In genomic region chr4:130706215-130707000, GRCm38 (mm10) we compare ENCODE assay signal across 19 mouse cellular contexts. TPM values are rescaled to one million over a fixed set of nuclear protein-coding genes. Genes with fewer than 3 reads are reported as not detected.
DNase-seq lines count a peak whose midpoint lies in the region; ATAC-seq and TF ChIP-seq lines count a peak whose summit lies in the region.
"Had no signal": no experiment of that assay in that cellular context is flagged by ENCODE, and none has a peak within 500 bp of the region (broad histone marks: within the 10 kb centered on the region; RNA-seq: fewer than 3 reads in every experiment).

No protein-coding gene starts in this region.

- peak; percentile 73; the same call in 1 of the 2 replicates for ATAC-seq in stomach, embryonic 16.5 days (ENCODE audit: insufficient read depth, low FRiP score)
- ATAC-seq: CD4-positive, CD25-positive, alpha-beta regulatory T cell, adult 4 months; hindbrain, embryonic 16.5 days had no signal

- H3K9me3 ChIP-seq in ES-E14 (ENCODE audit: control insufficient read depth, insufficient read depth, low read depth, low read length) = no peaks in the 10 kb centered on the region
- H3K9me3 ChIP-seq in stomach, embryonic 16.5 days (replicated peaks; ENCODE audit: control insufficient read depth, low read length) = no peaks in the 10 kb centered on the region
- H3K9me3 ChIP-seq: forebrain, embryonic 12.5 days; midbrain, embryonic 12.5 days had no signal

- H3K27ac ChIP-seq in ES-E14 (ENCODE audit: insufficient read depth, low read depth, low read length, poor library complexity, severe bottlenecking) = no peak overlapping the region
- no peak overlapping the region for H3K27ac ChIP-seq in stomach, embryonic 16.5 days (ENCODE audit: low read length)
- H3K27ac ChIP-seq in layer of hippocampus, adult 2 months = no peak overlapping the region
- H3K27ac ChIP-seq: forebrain, embryonic 12.5 days; midbrain, embryonic 12.5 days had no signal

- H3K4me3 ChIP-seq in ES-E14 (ENCODE audit: insufficient read depth in 1 of 2, low read depth in 1 of 2, low read length in 2 of 2, poor library complexity in 1 of 2, severe bottlenecking in 1 of 2) = no peak overlapping the region
- H3K4me3 ChIP-seq in stomach, embryonic 16.5 days (replicated peaks; ENCODE audit: low read length) = no peak overlapping the region
- H3K4me3 ChIP-seq in layer of hippocampus, adult 2 months = no peak overlapping the region
- H3K4me3 ChIP-seq: forebrain, embryonic 12.5 days; midbrain, embryonic 12.5 days had no signal

- peaks cover 9% of the 10 kb centered on the region for H3K36me3 ChIP-seq in ES-E14 (ENCODE audit: control insufficient read depth, insufficient read depth, low read length, poor library complexity, severe bottlenecking)
- no peaks in the 10 kb centered on the region for H3K36me3 ChIP-seq in stomach, embryonic 16.5 days (ENCODE audit: control insufficient read depth, insufficient read depth, low read length)

- no peak for TF ChIP-seq CTCF in layer of hippocampus, adult 2 months (conservative IDR thresholded peaks at IDR 0.05)

- no peak overlapping the region for H3K9ac ChIP-seq in ES-E14 (ENCODE audit: insufficient read depth, low read depth, low read length, poor library complexity, severe bottlenecking)
- no peak overlapping the region for H3K9ac ChIP-seq in stomach, embryonic 16.5 days (ENCODE audit: low read length)
- H3K9ac ChIP-seq: forebrain, embryonic 12.5 days; midbrain, embryonic 12.5 days had no signal

- H3K27me3 ChIP-seq in stomach, embryonic 16.5 days (ENCODE audit: control insufficient read depth, insufficient read depth, low read length) = no peaks in the 10 kb centered on the region
- H3K27me3 ChIP-seq: forebrain, embryonic 12.5 days; midbrain, embryonic 12.5 days had no signal

- peak; percentile 22 to 49 for DNase-seq in kidney, adult 8-10 months
- DNase-seq in kidney, adult 18-20 months = no peak
- DNase-seq in ES-E14 (ENCODE audit: low read depth, low spot score) = no peak
- DNase-seq in large intestine, adult 2 months (ENCODE audit: low read depth, low spot score) = peak; percentile 27
- no peak for DNase-seq in layer of hippocampus, adult 2 months (ENCODE audit: low spot score in 2 of 2)
- DNase-seq in urinary bladder, adult 2 months (ENCODE audit: low spot score) = no peak
- DNase-seq: adrenal gland, adult 2 months; cerebellum, postnatal 10 days; heart, postnatal 4 days; left cerebral cortex, postnatal 4 days; lung, adult 2 months; lung, postnatal 4 days; right cerebral cortex, postnatal 25 days had no signal

- WGBS in large intestine, adult 2 months = 25% methylated on average over 3 of the region's 3 CpGs
- 55% methylated on average over 3 of the region's 3 CpGs for WGBS in stomach, embryonic 16.5 days

- in situ Hi-C loops in ES-E14 (cut with MboI; ENCODE audit: low sequenced_read_pairs in 2 of 2, unreplicated experiment in 2 of 2) = no loop called here

- peaks cover 11 to 18% of the 10 kb centered on the region in 2 experiments for H3K4me1 ChIP-seq in ES-E14 (ENCODE audit: control insufficient read depth in 2 of 2, insufficient read depth in 2 of 2, low read length in 2 of 2, poor library complexity in 1 of 2)
- peaks cover 7% of the 10 kb centered on the region for H3K4me1 ChIP-seq in stomach, embryonic 16.5 days (ENCODE audit: control insufficient read depth, insufficient read depth, low read length)

- H3K4me2 ChIP-seq in stomach, embryonic 16.5 days (ENCODE audit: low read depth, low read length) = no peak overlapping the region
- H3K4me2 ChIP-seq: forebrain, embryonic 12.5 days; heart, embryonic 11.5 days; midbrain, embryonic 12.5 days had no signal

TF ChIP-seq in ES-E14, 5 proteins besides CTCF, POLR2A, EP300 and RAD21:
- TF ChIP-seq MAFK (IDR thresholded peaks at IDR 0.05; ENCODE audit: insufficient read depth, low read depth, low read length) = 0 out of 2 replicates have a peak, but pooled peaks have one; percentile 11
- no peak for TF ChIP-seq HCFC1 (IDR thresholded peaks at IDR 0.05; ENCODE audit: borderline replicate concordance, insufficient read depth, low read length)
- no peak for TF ChIP-seq CHD2 (IDR thresholded peaks at IDR 0.05; ENCODE audit: low read depth, low read length)
- TF ChIP-seq ZC3H11A (IDR thresholded peaks at IDR 0.05; ENCODE audit: borderline replicate concordance, low read depth, low read length) = no peak
- no peak for TF ChIP-seq ZNF384 (IDR thresholded peaks at IDR 0.05; ENCODE audit: low read depth, low read length)

RNA-seq across cellular contexts. Expression of gene Pum1, which starts 43.3 kb away (rescaled TPM):
- 101 and 126 TPM in 2 replicates for total RNA-seq in ES-E14 (2012; rRNA removed)
- polyA plus RNA-seq in large intestine, adult 2 months (2012; rRNA removed) = 25.0 and 47.6 TPM in 2 replicates
- 73.3 and 79.7 TPM in 2 replicates for polyA plus RNA-seq in stomach, embryonic 16.5 days (2015; fragmentation: Nextera tagmentation; extraction: Ambion mirVana)
- total RNA-seq in layer of hippocampus, adult 2 months (2021) = 100 to 1,000 TPM; 122 to 125 TPM
- polyA plus RNA-seq in urinary bladder, adult 2 months (2012; rRNA removed) = 36.8 and 39.9 TPM in 2 replicates

Comparison
In these comparisons a context has a peak if more than half of its experiments do, and no peak if none do; other contexts are left out.
1. DNase-seq: peak in kidney, adult 8-10 months (2 of 2) and large intestine, adult 2 months (single experiment); none in kidney, adult 18-20 months (single experiment), ES-E14 (single experiment), layer of hippocampus, adult 2 months (0 of 2) and urinary bladder, adult 2 months (single experiment).